Mouse (Mus musculus): ENCODE measurements at regions not wholly inside any gene's neighbourhood (a gene's known extent, or its start where the extent isn't known, plus 50 kb on each side); places are given as distances from the start of the nearest gene placed in this dataset.

- no peak for TF ChIP-seq CTCF (IDR thresholded peaks at IDR 0.05; ENCODE audit: low read depth)
- no peak for TF ChIP-seq EP300 (IDR thresholded peaks at IDR 0.05; ENCODE audit: low read depth)
Observed at GRCm38 (mm10) chr2:133666331-133667054, 114.5 kb downstream of the Bmp2 start.
